Mouse (Mus musculus): ENCODE results near the gene Nudcd3. TPM values are rescaled to one million over a fixed set of nuclear protein-coding genes. Genes with fewer than 3 reads are reported as not detected.
"Not testable (repeated sequence)": the region's sequence is repeated elsewhere in the genome, so short reads cannot be mapped to it uniquely, and the experiment has no call there.

Gene Nudcd3
- total RNA-seq, 2 experiments from 2014 or later: 114 to 118 TPM

GRCm38 (mm10) chr11:6123605-6124120 is 76.6 kb downstream of the Nudcd3 start:
- DNase-seq (ENCODE audit: low spot score in 2 of 2): no peak

DNA sequence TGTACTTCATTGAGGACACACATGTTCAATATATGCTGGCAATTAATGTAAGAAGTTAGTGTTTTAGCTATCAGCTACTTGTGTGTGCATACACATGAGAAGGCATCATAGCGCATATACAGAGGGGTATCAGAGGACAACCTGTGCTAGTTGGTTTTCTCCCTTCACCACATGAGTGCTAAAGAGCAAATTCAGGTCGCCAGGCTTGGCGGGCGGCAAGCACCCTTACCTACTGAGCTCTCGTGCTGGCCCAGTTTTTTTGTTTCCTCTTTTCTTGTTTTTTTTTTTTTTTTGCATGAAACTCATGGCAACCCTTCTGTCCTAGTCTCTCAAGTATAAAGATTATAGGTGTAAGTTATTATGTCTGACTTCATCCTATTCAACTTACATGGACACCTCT is 77.6 kb downstream of the Nudcd3 start:
- DNase-seq (ENCODE audit: low spot score in 2 of 2): no peak

DNA sequence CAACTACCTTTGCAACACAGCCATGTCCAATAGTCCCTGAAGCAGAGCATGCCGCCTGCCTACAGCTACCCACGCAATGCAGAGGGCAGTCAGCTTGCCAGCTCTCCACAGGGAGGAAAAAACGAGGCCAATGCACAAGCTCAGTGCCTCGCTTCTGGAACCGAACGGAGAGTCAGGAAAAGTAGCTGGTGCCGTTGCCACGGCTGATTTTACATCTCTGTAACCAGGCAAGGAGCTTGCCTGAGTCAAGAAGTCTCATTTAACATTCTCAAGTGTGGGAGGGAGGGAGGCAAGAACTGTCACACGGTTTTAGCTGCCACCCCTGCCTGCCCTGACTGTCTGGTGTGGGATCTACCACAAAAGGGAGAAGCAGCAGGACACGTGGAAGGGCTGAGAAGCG is 79.6 kb downstream of the Nudcd3 start:
- DNase-seq (ENCODE audit: low spot score in 2 of 2): peak; percentile 33 to 56

- no peak for DNase-seq (ENCODE audit: low spot score in 2 of 2)
These were observed 80.2 kb downstream of the Nudcd3 start for GRCm38 (mm10) chr11:6120001-6120400.

GRCm38 (mm10) chr11:6119312-6119711 is 80.9 kb downstream of the Nudcd3 start:
- peak in 1 of 2 experiments; percentile 39 for DNase-seq (ENCODE audit: low spot score in 2 of 2)

GRCm38 (mm10) chr11:6117956-6118355 is 82.3 kb downstream of the Nudcd3 start:
- DNase-seq (ENCODE audit: low spot score in 2 of 2): no peak

GRCm38 (mm10) chr11:6111734-6112484 is 88.3 kb downstream of the Nudcd3 start:
- no peak for DNase-seq (ENCODE audit: low spot score in 2 of 2)

- DNase-seq (ENCODE audit: low spot score in 2 of 2): peak; percentile 62 to 67
These were observed 90.2 kb downstream of the Nudcd3 start for GRCm38 (mm10) chr11:6109990-6110389.

- DNase-seq (ENCODE audit: low spot score in 2 of 2): no peak
These were observed 91.9 kb downstream of the Nudcd3 start for GRCm38 (mm10) chr11:6108296-6108695.

DNA sequence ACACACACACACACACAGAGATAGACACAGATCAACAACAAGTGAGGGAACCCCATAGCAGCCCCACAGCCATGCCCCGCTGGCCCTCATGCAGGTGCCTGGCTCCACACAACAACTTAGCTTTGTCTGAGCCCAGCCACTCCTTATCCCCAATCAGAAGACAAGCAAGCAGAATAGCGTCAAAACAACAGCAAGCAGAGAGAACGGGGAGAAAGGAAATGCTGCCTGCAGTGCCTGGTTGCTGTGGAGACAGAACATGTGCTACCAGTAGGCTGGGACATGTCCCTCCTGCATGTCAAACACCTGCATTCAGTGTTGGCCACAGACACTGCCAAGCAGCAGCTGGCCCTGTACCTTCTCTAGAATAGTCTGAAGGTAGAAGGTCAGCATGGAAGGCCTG is 92.5 kb downstream of the Nudcd3 start:
- no peak for DNase-seq (ENCODE audit: low spot score in 2 of 2)

- DNase-seq (ENCODE audit: low spot score in 2 of 2): peak; percentile 58 to 63
These were observed 95.5 kb downstream of the Nudcd3 start for GRCm38 (mm10) chr11:6104734-6105133.

DNA sequence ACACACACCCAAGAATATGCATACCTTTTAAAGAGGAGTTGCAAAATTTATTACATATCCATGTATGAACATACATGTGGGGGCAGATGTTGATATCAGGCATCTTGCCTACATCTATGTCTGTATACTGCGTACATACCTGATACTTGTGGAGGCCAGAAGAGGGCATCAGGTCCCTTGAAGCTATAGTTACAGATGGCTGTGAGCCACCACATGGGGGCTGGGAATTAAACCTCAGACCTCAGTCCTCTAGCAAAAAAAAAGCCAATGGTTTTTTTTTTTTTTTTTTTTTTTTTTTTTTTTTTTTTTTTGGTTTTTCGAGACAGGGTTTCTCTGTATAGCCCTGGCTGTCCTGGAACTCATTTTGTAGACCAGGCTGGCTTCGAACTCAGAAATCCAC is 103.6 kb downstream of the Nudcd3 start:
- DNase-seq (ENCODE audit: low spot score in 2 of 2): not testable (repeated sequence)

DNA sequence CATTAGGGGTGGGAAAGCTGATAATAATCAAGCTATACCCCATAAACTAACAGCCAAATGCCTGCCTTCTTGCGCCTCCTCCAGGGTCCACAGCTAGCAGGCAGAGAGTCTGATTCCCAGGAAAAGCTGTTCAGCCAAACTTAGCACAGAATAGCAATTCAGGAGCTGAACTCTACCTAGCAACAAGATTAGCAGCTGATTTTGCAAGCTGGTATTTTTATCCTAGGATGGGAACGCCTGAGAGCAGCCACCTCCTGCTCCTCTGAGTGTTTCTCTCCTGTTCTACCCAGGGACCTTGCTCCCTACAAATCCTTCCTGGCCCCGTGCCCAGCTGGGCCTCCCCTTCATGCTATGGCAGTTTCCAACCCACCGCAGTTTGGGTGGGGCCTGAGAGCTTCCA is 113.2 kb downstream of the Nudcd3 start:
- DNase-seq (ENCODE audit: low spot score in 2 of 2): no peak

- no peak for DNase-seq (ENCODE audit: low spot score in 2 of 2)
These were observed 121.5 kb downstream of the Nudcd3 start for GRCm38 (mm10) chr11:6078737-6079136.

GRCm38 (mm10) chr11:6075618-6076066 is 124.6 kb downstream of the Nudcd3 start:
- peak in 1 of 2 experiments; percentile 22 for DNase-seq (ENCODE audit: low spot score in 2 of 2)

GRCm38 (mm10) chr11:6068181-6068957 is 131.8 kb downstream of the Nudcd3 start:
- peak in 1 of 2 experiments; percentile 35 for DNase-seq (ENCODE audit: low spot score in 2 of 2)

DNA sequence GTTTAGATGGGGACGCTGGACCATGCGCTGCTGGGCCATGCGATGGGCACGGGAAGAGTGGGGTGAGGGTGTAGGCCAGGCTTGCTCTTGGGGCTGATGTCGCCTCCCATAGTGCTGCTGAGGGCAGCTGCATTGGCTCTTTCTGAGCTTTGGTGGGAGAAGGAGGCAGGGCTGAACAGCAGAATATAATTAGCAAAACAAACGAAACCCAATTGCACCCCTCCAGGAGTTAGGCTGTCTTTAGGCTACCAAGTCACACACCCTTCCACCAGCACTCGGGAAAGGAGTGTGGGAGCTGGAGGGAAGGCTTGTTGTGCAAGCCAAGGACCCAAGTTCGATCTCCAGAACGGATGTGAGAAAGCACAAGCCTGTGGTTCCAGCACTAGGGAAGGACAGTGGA is 133.1 kb downstream of the Nudcd3 start:
- DNase-seq (ENCODE audit: low spot score in 2 of 2): no peak

- no peak for DNase-seq (ENCODE audit: low spot score in 2 of 2)
These were observed 134.0 kb downstream of the Nudcd3 start, which contains the start of gene Camk2b for GRCm38 (mm10) chr11:6066176-6066575. Camk2b (minus strand) TSS chr11:6066362.

GRCm38 (mm10) chr11:6065551-6066121 is 134.6 kb downstream of the Nudcd3 start:
- peak; percentile 67 to 82 for DNase-seq (ENCODE audit: low spot score in 2 of 2)

- DNase-seq (ENCODE audit: low spot score in 2 of 2): peak in 1 of 2 experiments; percentile 63
These were observed 135.1 kb downstream of the Nudcd3 start for GRCm38 (mm10) chr11:6065046-6065521.

Measured in layer of hippocampus, postnatal 10 days (tissue).